Mouse (Mus musculus) CH12.LX (cell line): ENCODE results near the gene Pbx1. TPM values are rescaled to one million over a fixed set of nuclear protein-coding genes. Genes with fewer than 3 reads are reported as not detected.

Source experiments
- DNase-seq: peaks from one replicate; pipeline ENCODE4 v3.0.0-alpha.2; 2013; ENCODE audit errors: extremely low read depth
- H3K27ac ChIP-seq: 2 replicates; pipeline ENCODE4 v1.5.1; 2012; ENCODE audit warnings: low read depth, mild to moderate bottlenecking, control low read depth, moderate library complexity; ENCODE audit not compliant: insufficient read depth
- H3K27me3 ChIP-seq: replicated peaks from 2 replicates; pipeline ENCODE3; 2012; ENCODE audit warnings: inconsistent platforms
- H3K36me3 ChIP-seq, 2 experiments: replicated peaks in 1 of 2; 2 replicates each; pipeline versions ENCODE3 to v1.6.1; 2012; ENCODE audit warnings: inconsistent platforms in 1 of 2, low read length in 1 of 2, mild to moderate bottlenecking in 1 of 2, mixed read lengths in 1 of 2, moderate library complexity in 1 of 2; ENCODE audit not compliant: control insufficient read depth in 1 of 2, insufficient read depth in 1 of 2
- H3K4me1 ChIP-seq, 2 experiments: 2 replicates each; pipeline ENCODE4 v1.6.1; 2012; ENCODE audit warnings: inconsistent platforms in 1 of 2, moderate library complexity in 1 of 2; ENCODE audit not compliant: insufficient read depth in 2 of 2, control insufficient read depth in 1 of 2
- H3K4me2 ChIP-seq: 2 replicates; pipeline ENCODE4 v1.6.1; 2012; ENCODE audit warnings: low read depth, mild to moderate bottlenecking, control low read depth; ENCODE audit not compliant: poor library complexity, insufficient read depth, severe bottlenecking
- H3K4me3 ChIP-seq, 3 experiments: fragments of 150-350 bp in 1 of 3; sonication (generic) in 1 of 3; replicated peaks in 1 of 3; 2 replicates each; pipeline versions ENCODE3 to v1.5.1; 2011 to 2012; ENCODE audit warnings: low read depth in 2 of 3, low read length in 2 of 3, mild to moderate bottlenecking in 2 of 3, moderate library complexity in 2 of 3, control low read depth in 1 of 3, improper control_type of control experiment in 1 of 3, inconsistent platforms in 1 of 3, mixed read lengths in 1 of 3; ENCODE audit not compliant: poor library complexity in 1 of 3
- H3K79me2 ChIP-seq: replicated peaks from 2 replicates; pipeline ENCODE4 v1.6.1; 2012; ENCODE audit warnings: mild to moderate bottlenecking, moderate library complexity; ENCODE audit not compliant: control insufficient read depth, poor library complexity, insufficient read depth, severe bottlenecking; ENCODE audit errors: extremely low read depth
- H3K9ac ChIP-seq: 2 replicates; pipeline ENCODE4 v1.6.1; 2012; ENCODE audit warnings: low read depth, mild to moderate bottlenecking, control low read depth, moderate library complexity; ENCODE audit not compliant: insufficient read depth
- H3K9me3 ChIP-seq: replicated peaks from 2 replicates; pipeline ENCODE3; 2012; ENCODE audit warnings: low read length, inconsistent platforms, mixed read lengths
- CHD1 ChIP-seq: IDR thresholded peaks from 2 replicates; pipeline ENCODE4 v1.6.1; 2012; ENCODE audit warnings: low read depth, low read length, improper control_type of control experiment, inconsistent platforms
- CHD2 ChIP-seq: IDR thresholded peaks from 2 replicates; pipeline ENCODE4 v1.6.1; 2011; ENCODE audit warnings: low read length, improper control_type of control experiment
- CTCF ChIP-seq, 2 experiments: IDR thresholded peaks in 1 of 2; conservative IDR thresholded peaks in 1 of 2; 2 replicates each; pipeline ENCODE4 v1.5.1; 2011 to 2012; ENCODE audit warnings: low read depth in 2 of 2, low read length in 2 of 2, improper control_type of control experiment in 1 of 2, inconsistent platforms in 1 of 2, mild to moderate bottlenecking in 1 of 2, moderate library complexity in 1 of 2
- ELF1 ChIP-seq: IDR thresholded peaks from 2 replicates; pipeline ENCODE4 v1.6.1; 2014; ENCODE audit warnings: low read depth, mild to moderate bottlenecking, inconsistent platforms, low read length, improper control_type of control experiment
- GABPA ChIP-seq: IDR thresholded peaks from 2 replicates; pipeline ENCODE4 v1.6.1; 2012; ENCODE audit warnings: low read depth, low read length, improper control_type of control experiment, inconsistent platforms; ENCODE audit not compliant: insufficient replicate concordance
- MAFK ChIP-seq: IDR thresholded peaks from 2 replicates; pipeline ENCODE4 v1.6.1; 2011; ENCODE audit warnings: low read length, improper control_type of control experiment; ENCODE audit not compliant: insufficient replicate concordance
- MAZ ChIP-seq: IDR thresholded peaks from 2 replicates; pipeline ENCODE4 v1.6.1; 2012; ENCODE audit warnings: low read depth, mild to moderate bottlenecking, inconsistent platforms, low read length, improper control_type of control experiment, moderate library complexity
- MEF2A ChIP-seq: IDR thresholded peaks from 2 replicates; pipeline ENCODE4 v1.6.1; 2014; ENCODE audit warnings: low read depth, mild to moderate bottlenecking, inconsistent platforms, low read length, improper control_type of control experiment, borderline replicate concordance
- MYC ChIP-seq: IDR thresholded peaks from 2 replicates; pipeline ENCODE4 v1.6.1; 2011; ENCODE audit warnings: low read depth, mild to moderate bottlenecking, improper control_type of control experiment, low read length
- NRF1 ChIP-seq: IDR thresholded peaks from 2 replicates; pipeline ENCODE4 v1.6.1; 2014; ENCODE audit warnings: low read depth, mild to moderate bottlenecking, inconsistent platforms, low read length, improper control_type of control experiment, moderate library complexity
- PAX5 ChIP-seq: IDR thresholded peaks from 2 replicates; pipeline ENCODE4 v1.6.1; 2012; ENCODE audit warnings: low read length, inconsistent platforms, mixed read lengths
- SIN3A ChIP-seq: IDR thresholded peaks from 2 replicates; pipeline ENCODE4 v1.6.1; 2012; ENCODE audit warnings: low read length, improper control_type of control experiment, inconsistent platforms
- TBP ChIP-seq: conservative IDR thresholded peaks from 2 replicates; pipeline ENCODE4 v1.6.1; 2011; ENCODE audit warnings: low read depth, low read length, improper control_type of control experiment
- UBTF ChIP-seq: IDR thresholded peaks from 2 replicates; pipeline ENCODE4 v1.6.1; 2012; ENCODE audit warnings: low read depth, mild to moderate bottlenecking, inconsistent platforms, low read length, improper control_type of control experiment, moderate library complexity
- USF1 ChIP-seq: IDR thresholded peaks from 2 replicates; pipeline ENCODE4 v1.6.1; 2014; ENCODE audit warnings: low read depth, mild to moderate bottlenecking, inconsistent platforms, low read length, improper control_type of control experiment
- USF2 ChIP-seq: conservative IDR thresholded peaks from 2 replicates; pipeline ENCODE4 v1.6.1; 2011; ENCODE audit warnings: low read depth, low read length, improper control_type of control experiment
- ZKSCAN1 ChIP-seq: IDR thresholded peaks from 2 replicates; pipeline ENCODE4 v1.6.1; 2012; ENCODE audit warnings: low read depth, inconsistent platforms, low read length, improper control_type of control experiment, borderline replicate concordance
- dilution Hi-C: fragments of 300-500 bp; cut with MboI; formaldehyde crosslinking; loops from 2 replicates; pipeline ENCODE4 v1.14.3; 2020; ENCODE audit warnings: low sequenced_read_pairs; ENCODE audit not compliant: extremely low pct_unique_long_range_greater_than_20kb, extremely low pct_ligation_motif_present
- in situ Hi-C: fragments of 300-500 bp; cut with MboI; formaldehyde crosslinking; loops from 3 replicates; pipeline ENCODE4 v1.14.3; 2019; ENCODE audit warnings: low sequenced_read_pairs, low pct_ligation_motif_present, low pct_unique_long_range_greater_than_20kb, mixed read lengths
- polyA plus RNA-seq: library from polyadenylated mRNA; unstranded; fragments of >175 nt; gene quantifications from 2 replicates; pipeline ENCODE4 v1.2.1, GENCODE M21; 2012; ENCODE audit warnings: low read depth; ENCODE audit not compliant: insufficient read length
- total RNA-seq, 2 experiments: library from RNA; depleted of rRNA; stranded (reverse); fragments of 300-350 nt in 1 of 2; fragments of >200 nt in 1 of 2; gene quantifications; 2 replicates each; pipeline ENCODE4 v1.2.3; 2012 to 2014

Gene Pbx1
- total and polyA plus RNA-seq, 3 experiments = not detected

DNA sequence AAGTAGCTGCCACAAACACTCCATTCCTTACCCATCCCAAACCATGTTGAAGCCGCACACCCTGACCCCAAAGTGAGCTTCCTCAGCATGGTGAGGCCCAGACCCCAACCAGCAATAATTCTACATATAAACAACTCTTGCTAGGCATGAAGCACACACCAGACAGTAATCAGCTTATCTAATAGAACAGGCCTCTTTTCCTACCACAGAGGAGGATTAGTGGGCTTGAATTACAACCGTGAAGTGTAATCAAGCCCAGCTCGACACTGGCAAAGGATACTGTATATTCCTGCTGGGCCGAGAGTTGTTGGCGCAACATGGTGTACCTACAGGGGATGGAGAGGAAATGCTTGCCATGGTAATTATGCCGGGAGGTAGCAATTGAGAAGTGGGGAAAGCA, 205.9 kb downstream of the Pbx1 start:
- Histone ChIP-seq H3K4me3 (no peak overlapping the region), H3K79me2 (no peaks in the 10 kb centered on the region), H3K27ac (no peak overlapping the region), H3K9me3 (peaks cover 83% of the 10 kb centered on the region), H3K9ac (no peak overlapping the region), H3K4me1 (no peaks in the 10 kb centered on the region), H3K36me3 (no peaks in the 10 kb centered on the region), H3K4me2 (no peak overlapping the region), H3K27me3 (no peaks in the 10 kb centered on the region)
- in situ Hi-C loops (no loop called here), dilution Hi-C loops (no loop called here)
- no peak for DNase-seq
- no peak for TF ChIP-seq SIN3A
- TF ChIP-seq ELF1 = no peak
- TF ChIP-seq NRF1 = no peak
- no peak for TF ChIP-seq ZKSCAN1
- TF ChIP-seq PAX5 = no peak
- TF ChIP-seq CHD2 = no peak
- no peak for TF ChIP-seq CHD1
- TF ChIP-seq MAFK = no peak
- TF ChIP-seq CTCF (conservative IDR thresholded peaks at IDR 0.05 in 1 of 2, IDR thresholded peaks at IDR 0.05 in 1 of 2; ENCODE audit: low read depth in 2 of 2, low read length in 2 of 2) = no peak
- no peak for TF ChIP-seq MYC
- TF ChIP-seq USF1 = no peak
- TF ChIP-seq MAZ = no peak
- no peak for TF ChIP-seq GABPA

DNA sequence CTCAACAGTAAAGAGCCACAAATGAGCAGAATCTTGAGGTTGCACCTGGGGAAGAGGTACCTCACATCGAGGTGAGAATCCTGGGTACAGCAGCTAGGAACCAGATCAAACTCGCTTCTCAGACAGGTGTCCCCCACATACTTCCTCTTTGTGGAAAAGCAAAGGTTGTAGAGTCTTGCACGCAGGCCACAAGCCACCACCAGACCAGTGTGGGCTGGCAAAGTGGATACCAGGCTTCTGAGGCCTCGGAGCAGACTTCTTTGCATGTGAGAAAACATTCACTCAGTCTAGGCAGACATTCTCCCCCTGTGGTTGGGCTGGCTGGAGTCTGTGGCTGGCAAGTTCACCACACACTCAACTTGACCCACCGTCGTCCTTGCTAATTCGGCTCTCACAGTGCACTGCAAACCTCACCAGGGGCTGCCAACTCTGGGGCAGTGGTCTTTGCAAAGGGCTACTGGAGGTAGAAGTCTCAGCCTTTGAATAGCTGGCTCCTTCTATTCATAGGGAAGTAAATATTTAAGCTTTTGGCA, 206.4 kb downstream of the Pbx1 start:
- dilution Hi-C loops (no loop called here), in situ Hi-C loops (no loop called here)
- Histone ChIP-seq H3K79me2 (no peaks in the 10 kb centered on the region), H3K4me3 (no peak overlapping the region), H3K36me3 (no peaks in the 10 kb centered on the region), H3K4me1 (no peaks in the 10 kb centered on the region), H3K27me3 (no peaks in the 10 kb centered on the region), H3K9me3 (peaks cover 84% of the 10 kb centered on the region), H3K9ac (no peak overlapping the region), H3K4me2 (no peak overlapping the region), H3K27ac (no peak overlapping the region)
- DNase-seq = no peak
- TF ChIP-seq GABPA = no peak
- no peak for TF ChIP-seq USF2
- TF ChIP-seq ELF1 = no peak
- no peak for TF ChIP-seq MEF2A
- no peak for TF ChIP-seq UBTF
- no peak for TF ChIP-seq CHD2
- TF ChIP-seq TBP = no peak
- TF ChIP-seq USF1 = no peak
